Mouse (Mus musculus) MEL (cell line): ENCODE results near the gene Fgg. TPM values are rescaled to one million over a fixed set of nuclear protein-coding genes. Genes with fewer than 3 reads are reported as not detected.

ENCODE experiments used
- DNase-seq: peaks from one replicate; pipeline ENCODE4 v3.0.0; 2011; ENCODE audit warnings: low read depth, low spot score
- H3K27ac ChIP-seq: 2 replicates; pipeline ENCODE4 v1.5.1; 2012; ENCODE audit warnings: low read depth, mild to moderate bottlenecking, control low read depth, low read length, moderate library complexity; ENCODE audit not compliant: control insufficient read depth
- H3K27me3 ChIP-seq, 2 experiments: fragments of 150-350 bp in 1 of 2; sonication (generic) in 1 of 2; 2 replicates each; pipeline ENCODE4 v1.6.1; 2012; ENCODE audit warnings: low read length in 2 of 2, mild to moderate bottlenecking in 2 of 2, improper control_type of control experiment in 1 of 2, moderate library complexity in 1 of 2; ENCODE audit not compliant: insufficient read depth in 2 of 2, control insufficient read depth in 1 of 2
- H3K36me3 ChIP-seq, 2 experiments: 2 replicates each; pipeline ENCODE4 v1.6.1; 2012 to 2014; ENCODE audit warnings: low read length in 2 of 2, improper control_type of control experiment in 1 of 2, inconsistent platforms in 1 of 2, mild to moderate bottlenecking in 1 of 2; ENCODE audit not compliant: insufficient read depth in 2 of 2, control insufficient read depth in 1 of 2
- H3K4me1 ChIP-seq, 2 experiments: fragments of 150-350 bp in 1 of 2; sonication (generic) in 1 of 2; 2 replicates each; pipeline ENCODE4 v1.6.1; 2012; ENCODE audit warnings: low read length in 2 of 2, improper control_type of control experiment in 1 of 2, mild to moderate bottlenecking in 1 of 2; ENCODE audit not compliant: insufficient read depth in 2 of 2, control insufficient read depth in 1 of 2
- H3K4me3 ChIP-seq, 2 experiments: fragments of 150-350 bp in 1 of 2; sonication (generic) in 1 of 2; 2 replicates each; pipeline ENCODE4 v1.5.1; 2012; ENCODE audit warnings: low read depth in 2 of 2, low read length in 2 of 2, mild to moderate bottlenecking in 2 of 2, moderate library complexity in 2 of 2, control low read depth in 1 of 2, improper control_type of control experiment in 1 of 2; ENCODE audit not compliant: control insufficient read depth in 1 of 2, insufficient read depth in 1 of 2
- H3K79me2 ChIP-seq: 2 replicates; pipeline ENCODE4 v1.6.1; 2012; ENCODE audit warnings: mild to moderate bottlenecking, low read length, moderate library complexity; ENCODE audit not compliant: control insufficient read depth, poor library complexity, insufficient read depth
- H3K9ac ChIP-seq: 2 replicates; pipeline ENCODE4 v1.6.1; 2012; ENCODE audit warnings: low read depth, mild to moderate bottlenecking, control low read depth, low read length, moderate library complexity; ENCODE audit not compliant: control insufficient read depth, poor library complexity, severe bottlenecking
- H3K9me3 ChIP-seq: fragments of 150-350 bp; sonication (generic); replicated peaks from 2 replicates; pipeline ENCODE4 v1.6.1; 2012; ENCODE audit warnings: mild to moderate bottlenecking, low read length, improper control_type of control experiment, moderate library complexity; ENCODE audit not compliant: insufficient read depth
- CHD1 ChIP-seq: IDR thresholded peaks from 2 replicates; pipeline ENCODE4 v1.6.1; 2012; ENCODE audit warnings: low read depth, mild to moderate bottlenecking, inconsistent platforms, low read length, improper control_type of control experiment
- CHD2 ChIP-seq: IDR thresholded peaks from 2 replicates; pipeline ENCODE4 v1.6.1; 2011; ENCODE audit warnings: low read length, improper control_type of control experiment
- CTCF ChIP-seq, 3 experiments: IDR thresholded peaks in 2 of 3; conservative IDR thresholded peaks in 1 of 3; 2 replicates each; pipeline ENCODE4 v1.5.1; 2011 to 2012; ENCODE audit warnings: low read length in 3 of 3, low read depth in 2 of 3, mild to moderate bottlenecking in 2 of 3, improper control_type of control experiment in 1 of 3, inconsistent platforms in 1 of 3, mixed read lengths in 1 of 3, moderate library complexity in 1 of 3; ENCODE audit not compliant: control insufficient read depth in 1 of 3, insufficient read depth in 1 of 3, poor library complexity in 1 of 3, severe bottlenecking in 1 of 3
- ELF1 ChIP-seq: IDR thresholded peaks from 2 replicates; pipeline ENCODE4 v1.6.1; 2014; ENCODE audit warnings: low read depth, mild to moderate bottlenecking, inconsistent platforms, low read length, improper control_type of control experiment, moderate library complexity
- EP300 ChIP-seq, 2 experiments: IDR thresholded peaks; 2 replicates each; pipeline ENCODE4 v1.6.1; 2011; ENCODE audit warnings: improper control_type of control experiment in 2 of 2, low read length in 2 of 2, low read depth in 1 of 2, mild to moderate bottlenecking in 1 of 2
- GABPA ChIP-seq: IDR thresholded peaks from 2 replicates; pipeline ENCODE4 v1.6.1; 2012; ENCODE audit warnings: low read depth, mild to moderate bottlenecking, inconsistent platforms, low read length, improper control_type of control experiment, moderate library complexity
- HCFC1 ChIP-seq: IDR thresholded peaks from 2 replicates; pipeline ENCODE4 v1.6.1; 2012; ENCODE audit warnings: low read depth, mild to moderate bottlenecking, inconsistent platforms, low read length, improper control_type of control experiment, moderate library complexity
- JUND ChIP-seq: IDR thresholded peaks from 2 replicates; pipeline ENCODE4 v1.6.1; 2011; ENCODE audit warnings: low read depth, mild to moderate bottlenecking, improper control_type of control experiment, low read length
- KAT2A ChIP-seq: conservative IDR thresholded peaks from 2 replicates; pipeline ENCODE4 v1.6.1; 2012; ENCODE audit warnings: low read depth, low read length, improper control_type of control experiment, inconsistent platforms
- MAFK ChIP-seq: IDR thresholded peaks from 2 replicates; pipeline ENCODE4 v1.6.1; 2011; ENCODE audit warnings: low read depth, mild to moderate bottlenecking, low read length, improper control_type of control experiment, borderline replicate concordance
- MAX ChIP-seq: IDR thresholded peaks from 2 replicates; pipeline ENCODE4 v1.6.1; 2011; ENCODE audit warnings: low read length, improper control_type of control experiment
- MAZ ChIP-seq: IDR thresholded peaks from 2 replicates; pipeline ENCODE4 v1.6.1; 2012; ENCODE audit warnings: low read depth, mild to moderate bottlenecking, inconsistent platforms, low read length, improper control_type of control experiment
- MXI1 ChIP-seq: IDR thresholded peaks from 2 replicates; pipeline ENCODE4 v1.6.1; 2011; ENCODE audit warnings: mild to moderate bottlenecking, low read depth, low read length, improper control_type of control experiment
- MYB ChIP-seq: IDR thresholded peaks from 2 replicates; pipeline ENCODE4 v1.6.1; 2011; ENCODE audit warnings: mild to moderate bottlenecking, low read depth, low read length, improper control_type of control experiment
- POLR2A ChIP-seq, 2 experiments: IDR thresholded peaks; 2 replicates each; pipeline ENCODE4 v1.6.1; 2011 to 2012; ENCODE audit warnings: low read length in 2 of 2, mild to moderate bottlenecking in 2 of 2, control low read depth in 1 of 2, improper control_type of control experiment in 1 of 2, low read depth in 1 of 2, moderate library complexity in 1 of 2; ENCODE audit not compliant: control insufficient read depth in 1 of 2, insufficient read depth in 1 of 2, poor library complexity in 1 of 2
- POLR2AphosphoS2 ChIP-seq: IDR thresholded peaks from 2 replicates; pipeline ENCODE4 v1.6.1; 2011; ENCODE audit warnings: low read length, improper control_type of control experiment
- RAD21 ChIP-seq: IDR thresholded peaks from 2 replicates; pipeline ENCODE4 v1.6.1; 2011; ENCODE audit warnings: mild to moderate bottlenecking, low read depth, low read length, improper control_type of control experiment
- RCOR1 ChIP-seq: IDR thresholded peaks from 2 replicates; pipeline ENCODE4 v1.6.1; 2012; ENCODE audit warnings: low read depth, mild to moderate bottlenecking, inconsistent platforms, low read length, improper control_type of control experiment
- SIN3A ChIP-seq: IDR thresholded peaks from 2 replicates; pipeline ENCODE4 v1.6.1; 2012; ENCODE audit warnings: low read length, improper control_type of control experiment, inconsistent platforms
- SMC3 ChIP-seq: IDR thresholded peaks from 2 replicates; pipeline ENCODE4 v1.6.1; 2011; ENCODE audit warnings: low read depth, low read length, improper control_type of control experiment
- TAL1 ChIP-seq: IDR thresholded peaks from 2 replicates; pipeline ENCODE4 v1.6.1; 2012; ENCODE audit warnings: mild to moderate bottlenecking, inconsistent platforms, low read length, moderate library complexity, mixed read lengths
- TCF12 ChIP-seq: IDR thresholded peaks from 2 replicates; pipeline ENCODE4 v1.6.1; 2014; ENCODE audit warnings: low read depth, mild to moderate bottlenecking, inconsistent platforms, low read length, improper control_type of control experiment, moderate library complexity
- USF1 ChIP-seq: IDR thresholded peaks from 2 replicates; pipeline ENCODE4 v1.6.1; 2014; ENCODE audit warnings: low read depth, mild to moderate bottlenecking, inconsistent platforms, low read length, improper control_type of control experiment, moderate library complexity
- USF2 ChIP-seq, 2 experiments: IDR thresholded peaks; 2 replicates each; pipeline ENCODE4 v1.6.1; 2011 to 2012; ENCODE audit warnings: improper control_type of control experiment in 2 of 2, low read length in 2 of 2, borderline replicate concordance in 1 of 2, inconsistent platforms in 1 of 2, low read depth in 1 of 2, mild to moderate bottlenecking in 1 of 2; ENCODE audit not compliant: insufficient read depth in 1 of 2
- ZC3H11A ChIP-seq: IDR thresholded peaks from 2 replicates; pipeline ENCODE4 v1.6.1; 2012; ENCODE audit warnings: low read depth, mild to moderate bottlenecking, inconsistent platforms, low read length, improper control_type of control experiment
- ZKSCAN1 ChIP-seq: IDR thresholded peaks from 2 replicates; pipeline ENCODE4 v1.6.1; 2012; ENCODE audit warnings: low read depth, mild to moderate bottlenecking, inconsistent platforms, low read length, improper control_type of control experiment, moderate library complexity
- ZNF384 ChIP-seq: IDR thresholded peaks from 2 replicates; pipeline ENCODE4 v1.6.1; 2012; ENCODE audit warnings: low read depth, mild to moderate bottlenecking, inconsistent platforms, low read length, improper control_type of control experiment
- polyA plus RNA-seq, 2 experiments: library from polyadenylated mRNA; stranded (reverse) in 1 of 2; unstranded in 1 of 2; fragments of >175 nt in 1 of 2; fragments of >200 nt in 1 of 2; gene quantifications; 2 replicates each; pipeline versions ENCODE4 v1.2.1 to v1.2.4; 2012; ENCODE audit warnings: low replicate concordance in 2 of 2, low read depth in 1 of 2; ENCODE audit not compliant: insufficient read length in 2 of 2, insufficient read depth in 1 of 2, missing spikeins in 1 of 2
- total RNA-seq: library from RNA; depleted of rRNA; stranded (reverse); fragments of 300-350 nt; gene quantifications from 2 replicates; pipeline ENCODE4 v1.2.3, GENCODE M21; 2012

The Fgg gene
- total and polyA plus RNA-seq, 3 experiments, result not detected

DNA sequence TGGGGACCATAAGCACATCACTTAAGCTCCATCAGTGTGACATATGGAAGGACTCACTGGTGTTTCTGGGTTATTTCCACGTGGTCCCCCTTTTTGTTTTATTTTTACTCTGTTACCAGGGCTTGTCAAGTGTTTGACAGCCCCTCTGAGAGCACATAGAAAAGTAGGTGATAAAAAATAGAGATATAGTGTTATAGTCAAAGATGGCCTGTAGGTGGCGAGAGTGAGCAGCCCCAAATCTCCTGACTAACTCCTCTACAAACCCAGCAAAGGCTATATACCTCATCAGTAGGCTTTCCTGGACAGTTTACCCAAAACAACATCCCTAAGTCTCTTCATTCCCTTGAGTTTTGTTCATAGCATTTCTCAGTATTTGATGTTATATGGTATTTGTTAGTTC lies 5.3 kb upstream of the Fgg start:
- peak; percentile 45 for DNase-seq
- H3K27me3 ChIP-seq, result no peaks in the 10 kb centered on the region; a peak in 1 of 4 replicates
- TF ChIP-seq SMC3 (peak; percentile 53), JUND (no peak), SIN3A (no peak), CTCF (IDR thresholded peaks at IDR 0.05 in 2 of 3, conservative IDR thresholded peaks at IDR 0.05 in 1 of 3; ENCODE audit: control insufficient read depth in 1 of 3, insufficient read depth in 1 of 3, low read depth in 2 of 3, low read length in 3 of 3, poor library complexity in 1 of 3, severe bottlenecking in 1 of 3) (peak; percentile 39 to 63 (median 52); a peak in 5 of 6 replicates)
- no peaks in the 10 kb centered on the region for H3K36me3 ChIP-seq
- H3K4me3 ChIP-seq, result no peak overlapping the region
- no peaks in the 10 kb centered on the region for H3K9me3 ChIP-seq
- H3K4me1 ChIP-seq, result no peaks in the 10 kb centered on the region
- no peak overlapping the region for H3K27ac ChIP-seq
- no peak overlapping the region for H3K9ac ChIP-seq
- no peaks in the 10 kb centered on the region for H3K79me2 ChIP-seq

- no peaks in the 10 kb centered on the region; a peak in 1 of 4 replicates for H3K27me3 ChIP-seq
- DNase-seq, result no peak
- H3K27ac ChIP-seq, result no peak overlapping the region
- no peaks in the 10 kb centered on the region for H3K9me3 ChIP-seq
- TF ChIP-seq MYB (no peak), HCFC1 (no peak), TAL1 (no peak), ZKSCAN1 (no peak), ZNF384 (no peak), POLR2AphosphoS2 (no peak), EP300 (IDR thresholded peaks at IDR 0.05; ENCODE audit: low read depth in 1 of 2, low read length in 2 of 2) (no peak), USF1 (no peak), MXI1 (no peak), GABPA (no peak), ELF1 (no peak), ZC3H11A (no peak)
- no peaks in the 10 kb centered on the region for H3K36me3 ChIP-seq
- H3K4me1 ChIP-seq, result no peaks in the 10 kb centered on the region
- no peak overlapping the region for H3K4me3 ChIP-seq
- H3K9ac ChIP-seq, result no peak overlapping the region
- H3K79me2 ChIP-seq, result no peaks in the 10 kb centered on the region
Measured at GRCm38 (mm10) chr3:83003068-83003467, 4.5 kb upstream of the Fgg start.

DNA sequence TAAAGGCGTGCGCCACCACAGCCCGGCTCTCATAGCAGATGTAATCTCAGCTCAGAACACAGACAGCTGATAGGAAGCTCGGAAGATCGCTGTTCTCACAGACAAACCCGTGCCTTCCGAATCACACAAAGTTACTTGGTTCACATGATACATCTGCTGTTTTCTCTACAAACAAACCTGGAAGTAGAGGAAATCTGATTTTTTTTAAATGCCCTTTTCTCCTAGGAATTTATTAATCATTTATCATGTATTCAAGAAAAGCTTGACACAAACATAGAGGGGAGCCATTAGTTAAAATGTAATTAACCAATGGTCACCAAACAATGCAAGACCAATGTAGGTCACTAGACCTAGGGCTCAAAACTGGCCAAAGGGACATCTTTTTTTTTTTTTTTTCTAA lies 2.7 kb upstream of the Fgg start:
- Histone ChIP-seq H3K27me3 (no peaks in the 10 kb centered on the region; a peak in 1 of 4 replicates), H3K79me2 (no peaks in the 10 kb centered on the region), H3K27ac (no peak overlapping the region), H3K4me3 (no peak overlapping the region), H3K36me3 (no peaks in the 10 kb centered on the region), H3K9me3 (no peaks in the 10 kb centered on the region), H3K4me1 (no peaks in the 10 kb centered on the region), H3K9ac (no peak overlapping the region)
- TF ChIP-seq MAZ (no peak), ZC3H11A (no peak), MAFK (no peak), CHD1 (no peak), POLR2AphosphoS2 (no peak), USF2 (IDR thresholded peaks at IDR 0.05; ENCODE audit: borderline replicate concordance in 1 of 2, insufficient read depth in 1 of 2, low read depth in 1 of 2, low read length in 2 of 2) (no peak), KAT2A (no peak), MAX (no peak), POLR2A (IDR thresholded peaks at IDR 0.05; ENCODE audit: control insufficient read depth in 1 of 2, insufficient read depth in 1 of 2, low read depth in 1 of 2, low read length in 2 of 2, poor library complexity in 1 of 2) (no peak), MYB (no peak), JUND (no peak), RCOR1 (no peak), CHD2 (no peak), HCFC1 (no peak), TCF12 (no peak), EP300 (IDR thresholded peaks at IDR 0.05; ENCODE audit: low read depth in 1 of 2, low read length in 2 of 2) (no peak), RAD21 (no peak)
- DNase-seq, result no peak
